Mouse (Mus musculus): ENCODE results near the gene Rgl1.

The Rgl1 gene

GRCm38 (mm10) chr1:152536416-152537018, 229.6 kb downstream of the Rgl1 start:
- DNase-seq: no peak

- no peak for DNase-seq
Measured at GRCm38 (mm10) chr1:152534531-152534930, 231.6 kb downstream of the Rgl1 start.

GRCm38 (mm10) chr1:152531498-152531897, 234.7 kb downstream of the Rgl1 start:
- DNase-seq: peak; percentile 44

GRCm38 (mm10) chr1:152528778-152529177, 237.4 kb downstream of the Rgl1 start:
- DNase-seq: no peak

- no peak for DNase-seq
Measured at GRCm38 (mm10) chr1:152528214-152528613, 237.9 kb downstream of the Rgl1 start.

- DNase-seq: no peak
Measured at GRCm38 (mm10) chr1:152526154-152526553, 240.0 kb downstream of the Rgl1 start.

GRCm38 (mm10) chr1:152524987-152525648, 241.0 kb downstream of the Rgl1 start:
- peak; percentile 81 for DNase-seq

- no peak for DNase-seq
Measured at GRCm38 (mm10) chr1:152524098-152524892, 241.9 kb downstream of the Rgl1 start.

GRCm38 (mm10) chr1:152523292-152523691, 242.9 kb downstream of the Rgl1 start:
- DNase-seq: no peak

GRCm38 (mm10) chr1:152522226-152522625, 243.9 kb downstream of the Rgl1 start:
- no peak for DNase-seq

- DNase-seq: peak; percentile 78
Measured at GRCm38 (mm10) chr1:152520798-152521575, 245.2 kb downstream of the Rgl1 start.

GRCm38 (mm10) chr1:152518971-152519370, 247.2 kb downstream of the Rgl1 start:
- DNase-seq: no peak

- no peak for DNase-seq
Measured at GRCm38 (mm10) chr1:152517057-152517570, 249.0 kb downstream of the Rgl1 start.

GRCm38 (mm10) chr1:152514256-152514655, 251.9 kb downstream of the Rgl1 start:
- no peak for DNase-seq

GRCm38 (mm10) chr1:152511237-152511636, 254.9 kb downstream of the Rgl1 start:
- DNase-seq: peak; percentile 35

- DNase-seq: no peak
Measured at GRCm38 (mm10) chr1:152508481-152509220, 257.5 kb downstream of the Rgl1 start.

GRCm38 (mm10) chr1:152506726-152507125, 259.4 kb downstream of the Rgl1 start:
- DNase-seq: no peak

- DNase-seq: no peak
Measured at GRCm38 (mm10) chr1:152506175-152506574, 260.0 kb downstream of the Rgl1 start.

- no peak for DNase-seq
Measured at GRCm38 (mm10) chr1:152499802-152500201, 266.3 kb downstream of the Rgl1 start.

- peak; percentile 49 for DNase-seq
Measured at GRCm38 (mm10) chr1:152497581-152497980, 268.6 kb downstream of the Rgl1 start.

- DNase-seq: no peak
Measured at GRCm38 (mm10) chr1:152496831-152497230, 269.3 kb downstream of the Rgl1 start.

GRCm38 (mm10) chr1:152492258-152492657, 273.9 kb downstream of the Rgl1 start:
- DNase-seq: no peak
